Mouse (Mus musculus): Measurements from ENCODE around the gene Map6. TPM values are rescaled to one million over a fixed set of nuclear protein-coding genes. Genes with fewer than 3 reads are reported as not detected.
"Not testable (repeated sequence)": the region's sequence is repeated elsewhere in the genome, so short reads cannot be mapped to it uniquely, and the experiment has no call there.

Gene Map6
- total RNA-seq, 2 experiments from 2014 or later, result not detected

DNA sequence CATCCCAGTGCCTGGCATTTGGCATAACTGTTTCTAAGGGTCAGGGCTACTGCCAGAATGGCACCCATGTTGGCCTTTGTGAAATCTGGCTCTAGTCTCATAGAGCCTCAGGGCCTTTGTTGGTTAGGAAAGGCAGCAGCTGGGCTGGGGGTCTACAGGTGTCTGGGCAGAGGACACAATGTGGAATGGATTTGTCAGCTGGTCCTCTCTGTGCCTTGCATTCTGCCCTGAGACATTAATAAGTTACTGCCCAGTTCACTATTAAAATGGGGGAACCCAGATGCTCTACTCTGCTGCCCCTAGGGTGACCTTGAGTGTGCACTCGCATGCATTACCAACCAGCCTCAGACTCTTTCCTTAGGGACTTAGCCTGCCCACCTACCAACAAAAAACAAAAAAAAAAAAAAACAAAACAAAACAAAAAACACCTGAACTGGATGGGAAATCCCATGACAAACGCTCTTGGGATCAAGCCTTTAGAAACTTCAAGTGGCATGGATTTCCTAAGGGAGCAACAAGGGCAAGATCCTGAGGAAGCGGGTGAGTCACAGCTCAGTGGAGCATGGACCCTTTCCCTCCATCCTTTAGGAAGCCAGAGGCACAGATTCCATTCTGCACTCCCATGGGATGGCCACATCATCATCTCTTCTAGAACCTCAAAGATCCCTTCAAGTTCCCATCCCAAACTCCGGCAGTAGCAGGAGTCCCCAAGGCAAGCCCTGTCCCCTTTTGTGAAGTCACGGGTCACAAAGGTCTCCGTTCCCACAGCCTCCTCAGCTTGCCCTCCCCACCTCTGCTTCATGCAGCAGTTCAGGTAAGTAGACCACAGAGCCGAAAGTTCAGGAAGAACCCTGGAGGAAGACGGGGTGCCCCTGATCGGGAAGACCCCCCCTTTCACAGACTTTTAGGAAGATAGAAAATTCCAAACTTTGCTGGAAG, 82.8 kb downstream of the Map6 start:
- ATAC-seq (replicated peaks; ENCODE audit: low FRiP score, low TSS enrichment, poor library complexity, severe bottlenecking), result no peak

- no peak for ATAC-seq (replicated peaks; ENCODE audit: low FRiP score, low TSS enrichment, poor library complexity, severe bottlenecking)
Observed at GRCm38 (mm10) chr7:99351104-99351801, 84.0 kb downstream of the Map6 start.

- ATAC-seq (replicated peaks; ENCODE audit: low FRiP score, low TSS enrichment, poor library complexity, severe bottlenecking), result no peak
Observed at GRCm38 (mm10) chr7:99351802-99352517, 84.7 kb downstream of the Map6 start.

DNA sequence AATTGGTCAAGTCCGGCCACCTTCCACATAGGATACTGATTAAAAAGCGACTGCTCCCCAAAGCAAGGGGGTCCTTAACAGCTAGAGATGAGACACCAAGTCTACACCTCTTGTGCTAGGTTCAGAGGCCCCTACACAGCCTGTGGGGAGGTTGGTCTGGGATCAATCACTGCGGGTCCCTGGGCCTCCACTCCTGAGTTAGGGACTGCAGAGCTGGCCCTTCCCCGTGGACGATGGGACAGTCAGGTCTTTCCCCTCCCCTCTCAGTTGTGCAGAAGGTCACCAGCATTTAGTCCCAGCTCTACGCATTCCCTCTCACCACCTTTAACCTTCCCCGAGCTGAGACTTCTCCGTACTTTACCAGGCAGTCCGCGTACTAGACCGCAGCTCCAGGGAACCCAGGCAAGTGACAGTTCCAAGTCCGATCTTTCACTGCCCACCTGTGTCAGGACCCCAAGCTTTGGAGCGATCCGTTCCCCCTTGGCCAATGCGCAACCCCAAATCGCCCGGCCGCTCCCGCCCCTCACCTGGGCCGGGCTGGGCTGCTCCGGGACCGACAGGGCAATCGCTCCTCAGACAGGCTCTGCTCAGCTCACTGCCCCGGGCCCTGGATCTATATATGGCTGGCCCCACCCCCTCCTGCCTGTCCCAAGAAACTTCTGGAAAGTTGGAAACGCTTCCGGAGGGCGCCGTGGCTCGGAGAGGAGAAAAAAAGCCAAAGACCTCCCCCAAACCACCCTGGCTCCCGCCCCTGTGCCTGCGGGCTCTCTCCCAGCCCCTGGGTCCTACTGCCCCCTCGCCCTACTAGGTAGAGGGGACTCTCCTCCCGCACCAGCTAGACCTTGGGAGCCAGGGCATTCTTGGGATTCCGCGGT, 85.5 kb downstream of the Map6 start, which contains the start of gene Serpinh1:
Serpinh1 (minus strand) TSS at position 714 of the 875 bp plus-strand sequence.
- ATAC-seq (replicated peaks; ENCODE audit: low FRiP score, low TSS enrichment, poor library complexity, severe bottlenecking), result no peak

DNA sequence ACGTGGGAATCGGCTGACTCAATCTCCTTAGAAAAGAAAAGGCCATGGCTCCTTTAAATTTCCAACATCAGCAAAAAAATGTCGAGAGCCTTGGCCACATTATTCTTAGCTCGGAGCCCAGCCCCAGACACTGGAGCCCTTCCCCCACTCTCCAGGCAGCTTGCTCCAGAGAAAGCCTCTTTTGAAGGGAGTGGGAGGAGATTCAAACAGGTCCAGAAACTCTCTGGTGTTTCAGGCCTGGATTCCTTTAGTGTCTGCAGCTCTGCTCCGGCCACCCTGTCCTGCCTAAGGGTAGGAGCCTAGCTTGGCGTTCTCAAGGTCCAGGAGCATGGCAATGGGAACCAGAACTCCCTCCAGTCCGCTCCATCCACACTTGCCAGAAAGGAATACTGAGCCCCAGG, 88.5 kb downstream of the Map6 start:
- ATAC-seq (replicated peaks; ENCODE audit: low FRiP score, low TSS enrichment, poor library complexity, severe bottlenecking), result no peak

GRCm38 (mm10) chr7:99356244-99356930, 89.1 kb downstream of the Map6 start:
- ATAC-seq (replicated peaks; ENCODE audit: low FRiP score, low TSS enrichment, poor library complexity, severe bottlenecking), result no peak

DNA sequence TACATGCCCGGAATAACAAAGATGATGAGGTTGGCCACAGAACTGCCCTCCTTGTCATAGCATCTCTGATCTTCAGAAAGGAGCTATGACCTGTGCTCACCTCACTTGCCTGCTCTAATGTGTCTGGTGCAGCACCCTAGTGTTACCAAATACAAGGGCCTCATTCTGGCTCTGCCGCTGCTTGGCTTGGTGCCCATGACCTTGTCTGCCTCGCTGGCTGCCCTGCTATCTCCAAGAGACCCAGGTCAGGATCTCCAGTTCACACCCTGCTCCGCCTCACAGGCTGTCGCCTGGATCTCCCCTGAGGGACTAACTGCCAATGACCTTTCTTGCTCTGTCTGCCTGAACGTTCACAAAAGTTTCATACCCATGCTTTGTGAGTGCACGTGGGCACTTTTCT, 90.0 kb downstream of the Map6 start:
- peak; percentile 58 for ATAC-seq (replicated peaks; ENCODE audit: low FRiP score, low TSS enrichment, poor library complexity, severe bottlenecking)

DNA sequence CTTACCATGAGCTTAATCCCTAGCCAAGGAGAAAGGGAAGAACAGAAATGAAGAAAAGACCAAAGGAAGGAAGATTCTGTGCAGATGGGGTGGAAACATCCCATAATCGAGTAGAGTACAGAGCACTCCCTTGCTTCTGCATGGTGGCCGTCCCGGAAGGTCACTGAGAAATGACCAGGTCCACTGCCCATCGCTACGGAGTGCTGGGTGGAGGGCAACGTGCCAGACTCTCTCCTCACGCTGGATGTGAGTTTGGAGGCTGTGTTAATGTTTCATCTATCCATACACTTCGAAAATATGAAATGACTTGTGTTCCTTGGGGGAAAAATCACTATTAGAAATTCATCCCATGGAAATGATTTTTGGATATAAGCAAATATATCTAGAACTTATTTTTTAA, 91.1 kb downstream of the Map6 start:
- no peak for ATAC-seq (replicated peaks; ENCODE audit: low FRiP score, low TSS enrichment, poor library complexity, severe bottlenecking)

- ATAC-seq (replicated peaks; ENCODE audit: low FRiP score, low TSS enrichment, poor library complexity, severe bottlenecking), result no peak
Observed at GRCm38 (mm10) chr7:99360021-99360802, 93.0 kb downstream of the Map6 start.

GRCm38 (mm10) chr7:99360803-99361414, 93.7 kb downstream of the Map6 start:
- ATAC-seq (replicated peaks; ENCODE audit: low FRiP score, low TSS enrichment, poor library complexity, severe bottlenecking), result no peak

DNA sequence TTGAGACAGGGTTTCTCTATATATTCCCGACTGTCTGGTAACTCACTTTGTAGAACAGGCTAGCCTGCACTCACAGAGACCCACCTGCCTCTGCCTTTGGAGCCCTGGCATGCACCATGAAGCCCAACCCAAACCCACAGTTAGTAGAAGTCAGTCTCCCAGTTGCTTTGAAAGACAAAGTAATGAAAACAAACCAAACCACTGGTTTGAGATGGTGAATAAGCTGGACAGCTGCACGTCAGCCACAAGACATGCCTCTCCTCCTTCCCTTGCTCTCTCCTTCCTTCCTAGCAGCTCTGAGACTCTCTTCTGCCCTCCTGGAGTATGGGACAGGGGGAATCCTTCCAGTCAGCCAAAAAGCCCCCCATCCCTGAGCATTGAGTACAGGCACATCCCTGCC, 94.9 kb downstream of the Map6 start:
- ATAC-seq (replicated peaks; ENCODE audit: low FRiP score, low TSS enrichment, poor library complexity, severe bottlenecking), result no peak

GRCm38 (mm10) chr7:99365069-99365468, 97.8 kb downstream of the Map6 start:
- peak; percentile 67 for ATAC-seq (replicated peaks; ENCODE audit: low FRiP score, low TSS enrichment, poor library complexity, severe bottlenecking)

DNA sequence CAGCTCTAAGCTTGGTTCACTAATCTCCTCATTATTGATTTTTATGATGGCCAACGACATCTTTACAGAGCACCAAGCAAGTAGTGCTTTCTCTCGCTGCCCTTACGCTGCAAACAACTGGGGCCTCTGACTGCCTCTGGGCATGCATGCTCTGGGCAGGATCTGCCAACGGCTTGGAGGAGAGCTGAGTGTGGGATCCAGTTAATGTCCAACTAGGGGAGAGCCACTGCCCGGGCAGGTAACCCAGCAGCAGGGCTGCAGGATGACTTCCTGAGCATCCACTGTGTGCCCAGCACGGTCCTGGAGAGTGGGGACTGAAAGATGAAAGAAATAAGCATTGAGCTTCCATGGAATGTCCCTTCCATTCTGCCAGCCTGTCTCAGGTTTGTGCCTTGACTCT, 99.5 kb downstream of the Map6 start:
- no peak for ATAC-seq (replicated peaks; ENCODE audit: low FRiP score, low TSS enrichment, poor library complexity, severe bottlenecking)

DNA sequence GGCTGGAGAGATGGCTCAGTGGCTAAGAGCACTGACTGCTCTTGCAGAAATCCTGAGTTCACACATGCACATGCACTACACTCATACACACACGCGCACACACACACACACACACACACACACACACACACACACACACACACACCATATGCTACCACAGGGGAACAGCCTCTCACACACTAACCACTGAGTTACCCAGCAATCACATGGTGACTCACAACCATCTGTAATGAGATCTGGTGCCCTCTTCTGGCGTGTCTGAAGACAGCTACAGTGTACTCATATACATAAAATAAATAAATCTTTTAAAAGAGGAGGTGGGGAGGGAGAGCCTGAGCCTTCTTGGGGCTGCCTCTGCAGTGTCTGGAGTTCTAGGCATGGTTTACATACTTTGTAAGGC, 107.1 kb downstream of the Map6 start:
- not testable (repeated sequence) for ATAC-seq (replicated peaks; ENCODE audit: low FRiP score, low TSS enrichment, poor library complexity, severe bottlenecking)

DNA sequence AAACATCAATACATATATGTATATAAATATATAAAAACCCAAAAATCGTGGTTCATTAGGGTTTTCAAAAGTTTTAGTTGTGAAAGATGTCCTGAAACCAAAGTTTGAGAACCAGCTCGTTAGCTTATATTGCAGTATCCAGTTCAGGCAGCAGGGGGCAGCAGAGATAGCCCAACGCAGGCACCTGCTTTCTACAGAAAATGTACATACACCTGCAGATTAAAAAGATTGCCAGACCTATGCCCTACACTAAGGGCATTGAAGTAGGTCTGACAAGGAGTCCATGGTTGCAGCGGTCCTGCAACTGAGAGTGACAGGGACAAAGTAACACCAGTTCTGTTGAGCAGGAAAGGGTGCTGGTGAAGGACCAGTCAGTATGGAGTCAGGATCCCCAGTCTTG, 108.2 kb downstream of the Map6 start:
- ATAC-seq (replicated peaks; ENCODE audit: low FRiP score, low TSS enrichment, poor library complexity, severe bottlenecking), result no peak

- ATAC-seq (replicated peaks; ENCODE audit: low FRiP score, low TSS enrichment, poor library complexity, severe bottlenecking), result no peak
Observed at GRCm38 (mm10) chr7:99378870-99379269, 111.6 kb downstream of the Map6 start.

DNA sequence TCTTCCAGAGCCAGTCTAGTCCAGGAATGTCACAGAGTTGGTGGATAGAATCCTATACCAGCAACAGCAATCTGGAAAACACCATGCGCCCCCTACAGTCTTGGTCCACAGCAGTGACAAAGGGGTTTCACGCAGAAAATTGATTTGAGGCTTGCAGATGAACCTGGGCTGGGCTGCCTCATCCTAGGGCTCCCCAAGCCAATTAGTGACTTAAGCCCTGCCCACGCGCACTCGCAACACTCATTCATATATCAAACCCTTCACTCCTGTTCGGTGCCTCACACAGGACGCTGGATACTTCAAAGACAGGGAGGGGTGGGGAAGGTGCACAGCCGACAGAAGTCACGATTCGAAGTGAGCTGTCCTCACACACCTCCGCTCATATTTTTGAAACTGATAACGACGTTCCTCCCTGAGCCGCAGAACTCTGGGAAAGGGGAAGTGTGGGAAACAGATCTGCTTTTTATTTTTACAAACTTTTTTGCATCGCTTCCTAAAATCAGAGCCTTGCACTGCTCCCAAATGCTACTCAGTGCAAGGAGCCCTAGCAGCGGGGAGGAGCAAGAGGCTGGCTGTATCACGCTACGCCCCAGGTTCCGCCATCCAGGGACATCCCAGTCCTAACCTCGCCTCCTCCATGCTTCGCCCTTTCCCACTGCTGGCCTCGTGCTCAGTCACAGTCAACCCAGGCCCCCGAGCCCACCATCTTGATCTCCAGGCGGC, 113.4 kb downstream of the Map6 start:
- ATAC-seq (replicated peaks; ENCODE audit: low FRiP score, low TSS enrichment, poor library complexity, severe bottlenecking), result peak; percentile 60
